Mouse (Mus musculus) large intestine, adult 2 months (tissue): ENCODE measurements around the gene Fam213a. TPM values are rescaled to one million over a fixed set of nuclear protein-coding genes. Genes with fewer than 3 reads are reported as not detected.

Experiments
- DNase-seq: peaks from one replicate; pipeline ENCODE4 v3.0.0-alpha.2; 2012; ENCODE audit warnings: low read depth, low spot score
- whole genome bisulfite sequencing: fragments of 180-500 bp; shearing (Covaris S2); methylation state at CpG from one replicate; pipeline ENCODE4 v1.1.7; 2018; 5-methylcytosine and 5-hydroxymethylcytosine counted together
- polyA plus RNA-seq: library from polyadenylated mRNA; depleted of rRNA; stranded (reverse); fragments of >200 nt; gene quantifications from 2 replicates; pipeline ENCODE4 v1.2.3, GENCODE M21; 2012

Fam213a gene
- polyA plus RNA-seq, 1 experiment = 5.6 TPM

DNA sequence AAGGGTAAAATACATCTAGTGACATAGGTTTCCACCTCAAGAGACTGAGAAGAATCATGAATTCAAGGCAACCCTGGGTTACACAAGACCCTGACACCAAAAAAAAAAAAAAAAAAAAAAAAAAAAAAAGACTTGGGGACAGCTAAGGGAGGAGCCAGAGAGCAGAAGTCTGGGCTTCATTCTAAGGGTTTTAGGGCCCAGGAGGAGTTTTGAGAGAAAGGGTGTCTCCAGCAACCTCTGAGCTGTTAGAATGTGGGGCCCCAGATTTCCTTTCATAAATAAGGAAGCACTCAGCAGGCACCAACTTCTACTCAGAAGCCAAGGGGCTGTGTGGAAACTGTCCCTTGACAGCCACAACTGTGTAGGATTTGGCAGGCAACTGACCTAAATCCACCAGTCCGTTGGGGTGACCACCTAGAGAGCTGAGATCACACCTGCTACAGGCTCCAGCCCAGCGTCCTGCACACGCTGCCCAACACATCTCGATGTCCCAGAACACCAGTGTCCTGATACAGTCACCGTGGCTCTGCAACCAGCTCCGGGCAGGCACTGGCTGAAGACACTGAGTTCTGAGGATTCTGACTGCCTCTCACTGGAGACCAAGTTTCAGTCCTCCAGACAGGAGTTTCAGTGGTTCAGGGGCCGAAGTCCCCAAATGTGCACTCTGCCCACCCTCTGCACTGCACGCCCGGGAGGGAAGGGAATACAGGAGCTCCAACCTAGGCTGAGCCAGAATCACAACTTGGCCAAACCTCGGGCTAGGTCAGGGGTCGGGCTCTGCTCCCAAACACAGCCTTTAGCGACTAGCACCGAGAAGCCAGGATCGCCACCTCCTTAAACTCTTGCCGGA is 47.9 kb downstream of the Fam213a start:
- DNase-seq = no peak
- under 1% methylated on average over 15 of the region's 15 CpGs for WGBS

DNA sequence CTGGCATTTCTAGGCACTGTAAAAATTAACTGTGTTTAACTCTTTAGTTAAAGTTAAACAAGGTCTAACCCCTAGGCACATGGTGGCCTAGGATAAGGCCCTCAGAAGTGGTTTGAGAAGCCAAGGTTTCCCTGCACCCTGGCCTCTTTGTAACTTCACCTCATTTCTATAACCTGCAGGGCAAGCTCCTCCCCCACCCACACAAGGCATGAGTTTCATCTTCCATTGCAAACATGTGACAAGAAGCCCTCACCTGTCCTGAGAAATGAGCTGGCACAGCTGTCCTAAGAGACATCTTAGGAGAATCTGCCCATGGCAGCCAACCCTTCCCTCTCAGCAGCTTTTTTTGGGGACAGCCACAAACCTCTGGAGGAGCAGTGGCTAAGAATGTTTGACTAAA is 48.7 kb downstream of the Fam213a start:
- no peak for DNase-seq

DNA sequence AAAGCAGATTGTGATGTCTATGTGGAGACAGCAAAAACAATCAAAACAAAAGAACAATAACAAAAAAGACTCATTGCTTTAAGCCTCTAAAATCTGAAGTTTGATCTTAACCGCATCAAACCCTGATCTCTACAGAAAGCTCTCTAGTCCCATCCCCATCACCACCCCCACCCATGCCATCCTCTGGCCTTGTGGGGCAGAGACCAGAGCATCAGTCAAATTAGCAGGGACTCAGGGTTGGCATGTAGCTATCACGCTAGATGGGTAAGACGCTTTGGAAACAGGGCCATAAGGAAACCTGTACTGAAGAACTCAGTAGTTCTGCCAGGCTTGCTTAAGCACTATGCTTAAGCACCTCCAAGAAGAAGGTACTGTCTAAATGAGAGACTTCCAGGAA is 49.4 kb downstream of the Fam213a start:
- DNase-seq = no peak
- WGBS = 85% methylated on average over 3 of the region's 3 CpGs

DNA sequence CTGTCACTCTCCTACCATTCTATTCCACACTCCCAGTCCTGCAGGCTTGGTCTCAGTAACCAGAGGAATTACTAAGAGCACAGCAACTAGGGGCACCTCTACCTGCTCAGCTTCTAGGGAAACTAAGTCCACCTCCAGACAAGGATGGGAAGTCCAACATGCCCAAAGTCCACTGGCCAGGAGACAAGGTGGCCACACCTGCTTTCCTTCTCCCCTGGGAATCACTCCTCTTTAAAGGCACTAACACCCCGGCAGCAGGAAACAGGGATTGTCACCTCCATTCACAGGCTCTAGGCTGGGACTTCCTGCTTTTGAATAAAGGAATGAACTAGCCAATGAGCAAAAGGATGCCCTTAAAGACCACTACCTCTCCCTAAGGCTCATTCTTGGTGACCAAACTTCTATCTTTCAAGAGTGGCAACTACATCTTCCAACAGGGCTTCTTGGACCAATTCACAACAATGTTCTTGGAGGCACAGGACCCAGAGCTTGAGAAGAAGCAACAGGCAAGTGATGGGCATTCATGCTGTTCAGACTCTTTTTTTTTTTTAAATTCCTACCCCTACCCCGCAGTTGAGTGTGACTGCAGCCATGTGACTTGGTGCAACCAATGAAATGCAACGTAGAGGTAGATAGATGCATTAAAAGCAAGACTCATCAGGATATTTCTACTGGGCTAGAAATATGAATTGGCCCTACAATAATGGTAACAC is 49.9 kb downstream of the Fam213a start:
- no peak for DNase-seq
- WGBS = 48% methylated on average over 3 of the region's 3 CpGs

DNA sequence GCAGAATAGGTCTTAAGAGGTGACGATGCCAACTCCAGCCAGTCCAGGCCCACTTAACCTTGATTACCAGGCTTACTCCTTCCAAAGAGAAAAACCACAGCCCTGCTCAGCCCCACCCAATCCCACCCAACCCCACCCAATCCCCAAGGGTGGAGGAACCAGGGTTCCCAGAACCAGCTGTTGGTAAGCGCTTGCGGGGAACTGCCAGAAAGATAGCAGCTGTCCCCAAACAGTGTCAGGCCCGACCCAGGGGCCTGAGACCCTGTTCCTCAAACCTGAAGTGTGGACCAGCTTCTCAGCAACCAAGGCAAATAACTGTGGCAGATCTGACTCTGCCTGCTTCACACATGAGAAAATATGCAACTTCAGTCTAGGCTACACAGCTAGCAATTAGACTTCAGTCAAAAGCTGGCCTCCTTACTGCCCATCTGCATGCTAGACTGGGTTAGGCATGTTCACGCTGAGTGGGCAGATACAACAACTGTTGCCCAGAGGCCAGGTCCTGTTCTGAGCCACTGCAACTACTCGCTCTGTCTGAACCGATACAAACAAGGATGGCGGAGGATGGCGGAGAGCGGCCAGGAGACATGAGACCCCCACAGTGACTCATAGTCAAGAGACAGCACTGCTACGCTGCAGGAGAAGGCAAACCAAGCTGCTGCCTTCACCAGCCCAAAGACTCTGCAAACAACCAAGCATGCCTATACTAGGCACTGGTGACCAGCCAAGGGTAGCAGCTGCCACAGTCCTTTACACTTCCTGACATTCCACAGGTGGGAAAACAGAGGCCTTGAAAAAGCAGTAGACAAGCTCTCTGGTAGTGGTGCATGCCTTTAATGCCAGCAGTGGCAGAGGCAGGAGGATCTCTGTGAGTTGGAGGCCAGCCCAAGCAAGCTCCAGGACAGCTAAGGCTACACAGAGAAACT is 51.0 kb downstream of the Fam213a start:
- DNase-seq = no peak
- WGBS = 57% methylated on average over 11 of the region's 11 CpGs

DNA sequence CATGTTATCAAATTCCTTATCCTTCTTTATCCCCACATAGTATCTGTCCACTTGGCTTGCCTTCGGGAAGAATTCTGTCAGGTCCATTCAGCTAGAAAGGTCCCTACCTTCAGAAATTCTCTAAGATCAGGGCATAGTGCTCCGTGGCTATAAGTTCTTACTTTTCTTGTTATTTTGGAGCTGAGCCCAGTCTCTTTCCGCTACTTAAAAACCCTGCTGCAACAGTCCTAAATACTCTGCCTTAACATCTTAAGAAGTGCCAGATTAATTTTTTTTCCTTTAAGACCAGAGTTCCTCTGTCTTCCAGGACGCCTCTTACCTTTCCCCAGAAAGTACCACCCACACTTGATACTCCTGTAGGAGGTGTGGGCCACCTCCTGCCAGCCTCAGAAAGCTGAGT is 53.4 kb downstream of the Fam213a start:
- 43% methylated on average over 4 of the region's 4 CpGs for WGBS
- DNase-seq = no peak

DNA sequence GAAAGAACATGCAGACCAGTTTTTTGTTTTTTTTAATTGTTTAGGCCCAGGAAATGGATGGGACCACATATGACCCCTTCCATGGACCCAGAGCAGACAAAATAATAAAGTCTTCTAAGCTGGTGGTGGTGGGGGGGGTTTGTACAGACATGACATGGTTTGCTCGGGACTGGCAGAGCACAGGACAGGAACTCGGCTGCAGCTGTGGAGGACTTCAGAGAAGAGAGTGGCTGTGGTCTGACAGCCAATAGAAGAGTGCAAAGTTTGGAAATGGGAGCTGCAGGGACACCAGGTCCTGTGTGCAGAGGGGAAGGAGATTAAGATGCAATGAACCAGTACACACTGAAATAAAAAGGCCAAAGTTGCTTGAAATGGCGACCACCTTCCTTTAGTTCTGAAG is 54.0 kb downstream of the Fam213a start:
- DNase-seq = no peak
- WGBS = 35% methylated on average over 3 of the region's 3 CpGs

DNA sequence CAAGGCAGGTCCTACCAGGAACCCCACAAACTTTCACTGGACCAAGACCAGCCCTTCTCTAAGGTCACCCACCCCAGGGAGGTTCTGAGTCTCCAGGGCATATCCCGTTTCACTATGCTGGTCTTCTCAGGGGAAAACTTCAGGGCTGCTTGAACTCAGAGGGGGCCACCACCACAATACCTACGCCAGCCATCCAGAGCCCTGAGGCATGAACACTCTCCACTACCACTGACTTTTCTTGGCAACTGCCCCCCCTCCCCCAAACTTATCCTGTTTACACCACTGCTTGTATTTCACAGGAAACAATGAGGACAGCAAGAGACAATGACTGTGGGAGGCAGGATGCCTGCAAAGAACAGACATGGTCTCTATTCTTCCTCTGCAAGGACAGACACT is 54.6 kb downstream of the Fam213a start:
- WGBS = 49% methylated on average over 2 of the region's 2 CpGs
- no peak for DNase-seq

DNA sequence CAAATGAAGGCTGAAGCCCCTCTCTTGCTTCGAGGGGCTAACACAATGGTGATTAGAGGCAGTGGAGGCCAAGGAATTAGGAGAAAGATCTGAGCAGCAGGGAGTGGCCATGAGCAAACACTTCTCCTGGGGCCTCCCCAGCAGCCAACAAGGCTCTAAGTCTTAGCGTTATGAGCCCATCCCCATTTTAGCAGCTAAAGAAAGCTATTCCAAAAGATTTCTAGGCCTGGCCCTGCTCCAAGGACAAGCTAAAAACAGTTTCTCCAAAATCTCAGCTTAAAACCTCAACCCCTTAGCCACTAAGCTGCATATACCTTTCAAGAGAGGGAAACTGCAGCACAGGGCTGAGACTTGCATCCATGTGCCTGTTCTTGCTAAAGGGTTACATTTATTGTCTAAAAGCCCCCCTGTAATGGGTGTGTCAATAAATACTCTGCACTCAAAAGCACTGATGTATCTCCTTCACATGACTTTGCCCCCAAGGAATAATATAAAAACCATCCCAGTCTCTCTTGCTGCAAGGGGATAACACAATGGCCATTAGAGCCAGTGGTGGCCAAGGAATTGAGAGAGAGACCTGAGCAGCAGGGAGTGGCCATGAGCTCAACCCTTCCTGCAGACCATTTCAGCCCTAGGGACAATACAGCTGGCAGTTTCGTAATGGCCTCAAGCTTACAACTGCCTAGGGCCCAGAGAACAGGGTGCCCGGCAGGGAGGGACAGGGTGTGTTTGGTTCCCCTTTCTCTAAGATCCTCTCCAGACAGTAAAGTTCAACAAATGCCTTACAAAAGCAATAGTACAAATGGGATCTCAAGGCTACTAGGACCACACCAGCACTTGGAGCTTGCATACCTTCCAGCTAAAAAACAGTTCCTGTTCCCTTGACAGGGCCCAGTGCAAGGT is 55.3 kb downstream of the Fam213a start:
- 15% methylated on average over 4 of the region's 4 CpGs for WGBS
- DNase-seq = no peak

DNA sequence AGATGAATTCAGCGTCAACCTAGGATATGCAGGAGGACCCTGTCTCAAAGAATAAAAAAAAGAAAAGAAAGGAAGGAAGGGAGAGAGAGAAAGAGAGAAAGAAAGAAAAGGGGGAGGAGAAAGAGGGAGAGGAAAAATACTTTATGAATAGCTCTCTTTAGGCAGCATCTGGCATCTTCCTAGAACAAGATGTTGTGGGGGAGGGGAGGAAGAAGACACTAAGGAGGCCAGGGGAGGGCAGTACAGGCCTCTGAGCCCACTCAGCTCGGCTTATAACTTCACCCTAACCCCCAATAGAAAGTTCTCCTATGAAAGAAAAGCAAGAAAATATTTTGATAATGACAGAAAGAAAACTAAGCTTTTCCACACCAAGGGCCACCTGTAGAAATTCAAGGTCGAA is 56.0 kb downstream of the Fam213a start:
- 58% methylated on average over 3 of the region's 3 CpGs for WGBS
- DNase-seq = no peak

DNA sequence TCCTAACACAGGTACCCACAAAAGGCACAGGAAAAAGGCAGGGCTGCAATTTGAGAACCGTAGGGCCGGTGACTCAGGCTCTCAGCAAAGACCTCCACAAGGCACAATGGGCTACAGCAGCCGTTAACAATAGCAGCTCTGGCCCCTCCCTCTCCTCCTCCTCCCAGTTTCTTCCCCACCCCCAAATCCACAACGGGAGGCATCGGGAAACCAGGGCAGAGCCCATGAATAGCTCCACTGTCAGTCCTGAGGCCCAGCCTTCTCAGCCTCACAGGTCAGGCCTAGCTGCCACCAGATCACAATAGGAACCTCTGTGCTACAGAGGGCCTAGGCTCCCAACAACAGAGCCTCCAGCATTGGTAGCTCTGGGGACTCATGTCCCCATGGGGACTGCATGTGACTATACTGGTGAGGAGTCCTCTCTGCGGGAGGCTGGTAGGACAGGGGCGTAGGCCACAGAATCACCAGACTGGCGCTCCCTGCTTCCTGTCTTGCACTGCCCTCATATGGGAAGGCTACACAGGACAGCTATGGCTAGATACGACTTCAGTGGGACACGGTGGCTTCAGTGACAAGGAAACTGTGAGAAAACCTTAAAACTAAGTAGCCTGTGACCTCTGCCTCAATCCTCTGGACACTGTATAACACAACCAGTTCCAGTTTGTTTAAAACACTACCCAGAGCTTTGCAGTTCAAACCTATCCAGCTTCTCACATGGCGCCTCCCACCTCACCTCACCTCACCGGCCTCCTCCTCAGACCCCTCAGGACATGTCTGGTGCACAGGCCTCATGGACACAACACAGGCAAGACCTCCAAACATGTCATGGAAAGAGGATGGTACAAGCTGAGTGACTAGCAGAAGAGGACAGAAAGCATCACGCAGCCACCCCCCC is 57.1 kb downstream of the Fam213a start:
- no peak for DNase-seq
- 30% methylated on average over 13 of the region's 13 CpGs for WGBS

DNA sequence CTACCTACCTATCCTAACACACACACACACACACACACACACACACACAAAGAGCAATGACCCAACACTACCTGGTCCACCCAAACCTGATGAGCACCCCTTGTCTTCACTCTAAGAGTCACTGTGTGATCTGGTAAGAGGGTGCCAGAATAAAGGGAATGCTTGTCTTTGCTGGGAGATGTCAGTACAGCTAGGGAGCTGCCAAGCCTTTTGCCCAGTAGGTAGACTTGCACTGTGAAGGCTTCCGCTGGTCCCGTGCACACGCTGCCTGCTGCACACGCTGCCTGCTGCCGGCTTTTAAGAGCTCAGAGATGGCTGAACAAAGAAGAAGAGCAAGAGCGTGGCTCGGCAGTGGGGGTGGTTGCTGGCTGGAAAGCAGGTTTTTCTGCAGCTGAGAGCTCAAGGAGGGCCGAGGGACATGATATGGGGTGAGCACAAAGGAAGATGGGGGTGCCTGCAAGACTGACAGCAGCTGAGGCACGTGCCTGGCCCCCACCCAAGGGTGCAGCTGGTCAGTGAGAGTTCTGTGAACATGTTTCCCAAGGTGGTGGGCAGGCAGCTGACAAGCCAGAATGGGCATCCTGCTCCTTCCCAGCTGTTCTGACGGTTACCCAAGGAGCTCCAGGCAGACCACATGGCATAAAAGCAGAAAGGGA is 57.9 kb downstream of the Fam213a start:
- 49% methylated on average over 10 of the region's 10 CpGs for WGBS
- no peak for DNase-seq

DNA sequence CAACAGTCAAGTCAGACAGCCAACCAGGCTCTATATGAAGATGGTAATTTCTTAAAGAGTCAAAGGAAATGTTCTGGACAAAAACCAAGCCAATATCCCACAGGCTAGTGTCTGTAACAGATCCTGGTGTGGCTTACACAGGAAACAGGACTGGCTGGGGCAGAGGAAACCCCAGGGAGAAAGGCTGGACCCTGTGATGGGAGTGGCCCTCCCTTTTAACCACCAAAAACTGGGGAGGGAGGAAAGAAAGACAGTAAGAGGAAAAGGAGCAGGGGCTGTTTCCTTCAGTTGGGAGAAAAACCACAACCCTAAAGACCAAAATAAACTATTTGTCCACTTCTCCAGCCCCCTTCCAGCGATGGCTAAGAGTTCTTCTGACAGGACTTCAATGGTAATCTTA is 58.4 kb downstream of the Fam213a start:
- 74% methylated on average over 1 of the region's 1 CpGs for WGBS
- DNase-seq = no peak

DNA sequence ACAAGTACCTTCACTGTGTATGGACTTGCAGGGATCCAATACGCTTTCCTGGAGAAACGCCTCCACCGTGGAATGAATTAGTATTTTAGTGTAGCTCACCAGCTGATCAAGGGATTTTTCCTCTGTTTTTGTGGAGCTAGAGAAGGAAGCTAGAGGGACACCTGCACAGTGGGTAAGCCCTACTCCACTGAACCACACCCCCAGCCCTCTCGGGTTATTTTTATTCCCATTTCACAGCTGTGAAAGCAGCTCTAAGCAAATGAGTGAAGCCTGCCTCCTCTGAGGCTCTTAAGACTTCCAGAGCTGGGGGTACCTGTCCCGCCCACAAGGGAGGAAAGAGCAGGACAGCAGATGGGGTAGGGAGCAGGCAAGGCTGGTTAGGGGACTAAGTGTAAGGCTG is 60.2 kb downstream of the Fam213a start:
- DNase-seq = no peak
- WGBS = 78% methylated on average over 5 of the region's 5 CpGs

DNA sequence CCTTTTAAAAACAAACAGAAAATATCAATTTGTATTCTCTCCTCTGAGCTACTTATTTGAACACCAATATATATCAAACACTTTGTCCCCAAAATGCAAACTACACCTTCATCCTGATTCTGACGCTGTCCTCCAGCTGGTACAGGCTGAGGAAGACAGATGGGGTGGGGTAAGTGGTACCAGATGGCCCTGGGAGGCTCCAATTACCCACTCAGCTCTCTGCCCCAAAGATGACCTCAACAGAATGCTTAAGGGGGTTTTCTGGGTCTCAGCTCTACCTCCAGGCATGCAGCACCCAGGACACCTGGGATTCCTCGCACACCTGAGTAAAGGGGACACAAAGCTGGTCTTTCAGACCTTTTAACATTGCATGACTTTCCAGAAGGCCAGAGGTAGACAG is 60.9 kb downstream of the Fam213a start:
- 78% methylated on average over 2 of the region's 2 CpGs for WGBS
- no peak for DNase-seq

DNA sequence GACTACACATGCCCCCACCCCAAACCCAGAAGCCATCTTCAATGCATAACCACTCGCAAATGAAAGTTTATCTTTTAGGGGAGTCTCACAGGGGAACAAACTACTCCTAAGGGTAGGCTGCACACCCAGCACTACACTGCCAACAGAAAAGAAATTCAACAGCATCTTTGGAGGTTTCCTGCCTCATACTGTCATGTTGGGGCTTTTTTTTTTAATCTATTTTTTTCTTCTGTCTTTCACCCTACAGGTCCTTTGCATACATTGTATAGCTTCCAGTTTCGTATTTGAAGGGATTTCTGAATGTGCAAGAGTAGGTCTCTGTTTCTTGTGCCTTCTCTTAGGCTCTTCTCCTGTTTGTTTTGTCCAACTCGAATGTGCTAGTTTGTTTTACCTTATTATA is 61.3 kb downstream of the Fam213a start:
- WGBS = 82% methylated on average over 3 of the region's 3 CpGs
- DNase-seq = no peak

DNA sequence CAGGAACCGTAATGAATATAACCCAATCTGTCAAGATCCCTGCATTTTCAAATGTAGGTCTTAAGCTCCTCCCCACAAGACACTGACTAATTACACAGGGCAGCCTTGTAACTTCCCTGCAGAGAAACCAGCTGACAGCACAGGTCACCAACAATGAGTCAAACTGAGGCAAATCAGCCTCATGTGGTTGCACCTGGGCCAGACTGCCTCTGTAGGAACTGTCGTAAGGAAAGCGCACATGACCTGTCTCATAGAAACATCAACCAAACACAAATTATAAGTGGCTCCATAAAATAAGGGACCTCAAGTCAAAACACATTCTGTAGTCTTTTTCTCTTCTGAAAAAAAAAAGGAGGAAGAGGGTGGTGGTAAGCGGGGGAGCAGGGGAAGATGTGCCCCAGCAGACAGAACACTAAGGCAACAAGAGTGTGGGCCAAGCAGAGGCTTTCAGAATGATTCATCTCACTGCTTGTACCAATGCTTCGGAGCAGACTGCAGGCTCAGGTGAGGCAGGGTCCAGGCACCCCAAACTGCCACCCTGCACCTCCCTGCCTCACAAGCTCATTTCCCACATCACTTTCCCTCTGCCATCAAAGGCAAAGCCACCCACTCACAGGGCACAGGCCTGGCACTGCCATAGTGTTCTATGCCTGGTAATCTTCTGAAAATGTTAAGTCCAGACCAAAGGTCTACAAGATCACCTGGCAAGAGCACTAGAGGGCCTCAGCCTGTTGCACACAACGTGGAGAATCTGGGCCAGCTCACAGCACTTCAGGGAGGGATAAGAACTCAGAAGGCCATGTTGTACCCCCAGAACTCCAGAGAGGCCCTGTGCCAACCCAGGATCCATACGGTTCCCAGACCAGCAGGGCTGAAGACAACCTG is 63.6 kb downstream of the Fam213a start:
- DNase-seq = no peak
- WGBS = 58% methylated on average over 7 of the region's 7 CpGs
